Mouse (Mus musculus) cortical plate, adult 2 months (tissue): ENCODE measurements around the gene Veph1. TPM values are rescaled to one million over a fixed set of nuclear protein-coding genes. Genes with fewer than 3 reads are reported as not detected.
"Not testable (repeated sequence)": the region's sequence is repeated elsewhere in the genome, so short reads cannot be mapped to it uniquely, and the experiment has no call there.

Source experiments
- H3K27ac ChIP-seq: fragments of 200-500 bp; 2 replicates; pipeline ENCODE4 v1.5.1; 2012; ENCODE audit warnings: low read length, control low read depth, inconsistent platforms; ENCODE audit not compliant: insufficient read depth
- H3K4me1 ChIP-seq: fragments of 200-500 bp; 2 replicates; pipeline ENCODE4 v1.6.1; 2011; ENCODE audit warnings: low read length; ENCODE audit not compliant: control insufficient read depth, insufficient read depth
- H3K4me3 ChIP-seq: fragments of 200-500 bp; 2 replicates; pipeline ENCODE4 v1.5.1; 2011; ENCODE audit warnings: mild to moderate bottlenecking, low read length, control low read depth; ENCODE audit not compliant: insufficient read depth
- CTCF ChIP-seq: fragments of 200-500 bp; IDR thresholded peaks from 2 replicates; pipeline ENCODE4 v1.5.1; 2011; ENCODE audit warnings: mild to moderate bottlenecking, control low read depth, low read length; ENCODE audit not compliant: insufficient read depth; ENCODE audit errors: extremely low read depth
- POLR2A ChIP-seq: fragments of 200-500 bp; IDR thresholded peaks from 2 replicates; pipeline ENCODE4 v1.6.1; 2011; ENCODE audit warnings: mild to moderate bottlenecking, low read length, control low read depth; ENCODE audit not compliant: insufficient read depth; ENCODE audit errors: extremely low read depth
- polyA plus RNA-seq: library from polyadenylated mRNA; depleted of rRNA; stranded (reverse); fragments of >200 nt; gene quantifications from 2 replicates; pipeline ENCODE4 v1.2.3, GENCODE M21; 2012

The Veph1 gene
- polyA plus RNA-seq, 1 experiment = 0.04 TPM

DNA sequence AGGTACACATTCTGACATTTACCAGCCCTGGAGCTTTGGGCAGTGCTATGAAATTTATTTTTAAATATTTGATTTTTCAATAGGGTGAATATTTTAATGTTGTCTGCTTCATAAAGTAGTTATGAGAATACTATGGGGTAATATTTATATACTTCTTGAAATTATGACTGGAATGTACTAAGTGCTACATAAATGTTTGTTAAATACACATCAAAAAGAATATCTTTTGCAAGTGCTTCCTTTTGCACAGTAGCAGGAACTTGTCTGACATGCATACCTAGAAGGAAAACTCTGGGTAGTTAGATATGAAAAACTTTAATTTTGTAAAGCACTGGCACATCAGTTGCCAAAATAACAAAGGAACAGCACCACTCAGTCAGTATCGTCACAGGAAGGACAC is 13.9 kb upstream of the Veph1 start:
- Histone ChIP-seq H3K4me1 (no peaks in the 10 kb centered on the region), H3K4me3 (no peak overlapping the region), H3K27ac (no peak overlapping the region)
- TF ChIP-seq CTCF (no peak), POLR2A (no peak)

DNA sequence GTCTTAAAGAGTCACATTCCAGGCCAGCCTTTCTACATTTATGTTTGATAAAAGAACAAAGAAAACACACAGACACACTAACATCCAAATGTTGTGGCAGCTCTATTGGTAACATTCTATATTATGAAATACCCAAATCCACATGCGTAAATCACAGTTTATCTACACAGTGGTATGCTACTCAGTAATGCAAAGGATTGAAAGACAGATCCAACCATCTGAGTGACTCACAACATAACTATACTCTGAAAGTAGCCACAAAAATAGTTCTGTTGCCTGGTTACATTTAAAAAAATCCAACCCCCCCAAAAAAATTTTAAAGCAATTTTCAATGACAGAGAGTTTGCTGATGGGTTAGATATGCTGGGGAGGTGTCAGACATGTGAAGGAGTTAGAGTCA is 12.9 kb upstream of the Veph1 start:
- TF ChIP-seq POLR2A = no peak
- TF ChIP-seq CTCF = no peak
- Histone ChIP-seq H3K4me3 (no peak overlapping the region), H3K27ac (no peak overlapping the region), H3K4me1 (no peaks in the 10 kb centered on the region)

DNA sequence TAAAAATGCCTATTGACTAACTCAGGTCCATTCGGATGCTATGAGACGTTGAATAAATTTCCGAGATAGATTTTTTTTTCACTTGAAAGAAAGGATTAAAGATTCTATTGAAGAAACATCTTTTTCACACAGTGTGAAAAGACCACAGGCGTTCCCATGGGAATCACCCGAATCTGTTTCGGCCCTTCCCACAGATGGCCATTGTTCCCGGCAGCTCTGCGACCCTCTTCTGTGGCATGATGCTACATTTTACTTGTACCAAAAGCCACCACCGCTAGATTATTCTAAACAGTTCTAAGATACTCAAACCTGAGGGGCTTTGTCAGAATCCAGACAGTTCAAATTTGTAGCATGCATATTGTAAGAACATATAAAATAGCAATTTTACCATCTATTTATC is 1.4 kb downstream of the Veph1 start:
- H3K4me3 ChIP-seq = no peak overlapping the region
- no peak for TF ChIP-seq CTCF
- TF ChIP-seq POLR2A = no peak
- H3K27ac ChIP-seq = no peak overlapping the region
- no peaks in the 10 kb centered on the region for H3K4me1 ChIP-seq

DNA sequence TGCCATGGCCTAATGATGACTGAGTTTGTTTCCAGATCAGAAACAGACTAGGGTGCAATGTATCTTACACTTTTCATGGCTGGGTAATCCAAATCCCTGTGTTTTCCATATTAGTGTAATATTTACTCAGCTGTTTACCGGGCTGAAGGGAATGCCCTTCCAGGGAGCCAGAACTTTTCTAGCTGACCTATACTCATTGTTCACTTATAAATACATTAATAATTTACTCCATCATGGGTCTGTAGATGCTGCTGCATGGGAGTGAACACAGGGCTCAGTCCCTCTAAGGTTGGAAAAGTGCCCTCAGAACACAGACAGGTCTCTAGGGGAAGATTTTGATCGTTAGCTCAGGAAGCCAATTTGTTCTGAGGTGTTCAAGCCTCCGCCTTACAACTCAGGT is 1.9 kb downstream of the Veph1 start:
- H3K4me1 ChIP-seq = no peaks in the 10 kb centered on the region
- TF ChIP-seq POLR2A = no peak
- no peak for TF ChIP-seq CTCF
- no peak overlapping the region for H3K4me3 ChIP-seq
- H3K27ac ChIP-seq = no peak overlapping the region

DNA sequence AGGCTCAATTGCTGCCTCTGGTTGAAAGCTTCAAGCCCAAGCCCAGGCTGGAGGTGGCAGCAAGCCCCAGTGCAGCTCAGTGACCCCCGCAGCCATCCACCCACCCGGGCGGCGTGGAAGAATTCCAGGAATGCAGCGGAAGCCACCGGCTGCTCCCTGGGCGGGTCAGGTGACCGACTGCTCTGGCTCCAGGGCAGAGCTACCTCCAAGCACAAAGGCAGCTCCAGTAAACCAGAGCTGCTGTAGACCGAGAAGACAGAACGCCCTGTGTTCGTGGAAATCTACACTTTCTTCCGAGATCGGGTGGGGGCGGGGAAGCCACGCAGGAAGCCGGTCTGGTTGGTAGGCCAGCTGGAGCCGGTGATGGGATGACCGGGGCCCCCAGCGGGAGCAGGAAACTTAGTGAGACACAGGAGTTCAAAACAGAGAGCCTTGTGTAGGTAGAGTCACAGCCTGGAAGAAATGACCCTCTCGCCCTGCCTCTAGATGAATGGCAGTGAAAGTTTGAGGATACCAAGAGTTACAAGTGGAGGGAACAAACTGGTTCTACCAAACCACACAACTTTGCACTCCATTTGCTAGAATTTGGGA is 4.2 kb downstream of the Veph1 start:
- Histone ChIP-seq H3K4me1 (no peaks in the 10 kb centered on the region), H3K4me3 (no peak overlapping the region), H3K27ac (no peak overlapping the region)
- TF ChIP-seq CTCF (no peak), POLR2A (no peak)

DNA sequence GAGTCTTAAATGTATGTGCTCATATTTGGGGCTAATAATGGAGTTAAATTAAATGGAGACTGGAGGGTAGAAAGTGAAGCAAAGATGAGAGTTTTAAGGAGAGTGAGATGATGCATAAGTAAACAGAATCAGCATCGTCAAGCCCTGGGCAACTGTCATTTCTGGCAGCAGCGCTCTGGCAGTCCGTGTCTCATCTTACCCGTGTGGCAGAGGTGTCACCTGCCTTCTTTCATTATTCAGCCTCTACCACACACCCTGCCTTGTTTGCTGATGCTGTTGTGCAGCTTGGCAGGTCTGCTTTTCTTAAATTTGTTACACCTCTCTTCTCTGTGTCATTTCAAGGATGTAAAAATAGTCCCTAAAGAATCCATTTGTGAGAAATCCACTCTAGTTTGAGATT is 33.4 kb downstream of the Veph1 start:
- TF ChIP-seq CTCF = no peak
- no peaks in the 10 kb centered on the region for H3K4me1 ChIP-seq

DNA sequence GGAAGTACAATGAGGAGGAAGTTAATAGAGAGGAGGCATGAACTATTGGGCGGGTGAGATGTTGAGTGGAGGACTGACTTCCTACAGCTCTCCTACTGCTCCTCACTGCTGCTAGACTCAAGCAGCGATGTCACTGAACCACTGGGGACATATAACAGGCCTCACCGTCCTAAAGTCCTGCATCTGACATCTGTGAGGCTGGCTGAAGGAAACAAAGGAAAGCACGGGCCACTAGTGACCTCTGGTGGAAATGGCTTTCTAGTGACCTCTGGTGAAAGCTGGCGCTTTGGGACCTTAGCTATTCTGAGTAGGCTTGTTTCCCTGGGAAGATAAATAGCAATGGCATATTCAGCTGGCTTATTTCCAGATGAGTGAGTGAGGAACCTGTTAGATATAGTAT is 34.3 kb downstream of the Veph1 start:
- H3K27ac ChIP-seq = no peak overlapping the region
- H3K4me3 ChIP-seq = no peak overlapping the region
- no peaks in the 10 kb centered on the region for H3K4me1 ChIP-seq
- TF ChIP-seq CTCF = no peak
- no peak for TF ChIP-seq POLR2A

More for the DNA sequence above, 33.4 kb downstream of the Veph1 start:
- Histone ChIP-seq H3K27ac (no peak overlapping the region), H3K4me3 (no peak overlapping the region)

DNA sequence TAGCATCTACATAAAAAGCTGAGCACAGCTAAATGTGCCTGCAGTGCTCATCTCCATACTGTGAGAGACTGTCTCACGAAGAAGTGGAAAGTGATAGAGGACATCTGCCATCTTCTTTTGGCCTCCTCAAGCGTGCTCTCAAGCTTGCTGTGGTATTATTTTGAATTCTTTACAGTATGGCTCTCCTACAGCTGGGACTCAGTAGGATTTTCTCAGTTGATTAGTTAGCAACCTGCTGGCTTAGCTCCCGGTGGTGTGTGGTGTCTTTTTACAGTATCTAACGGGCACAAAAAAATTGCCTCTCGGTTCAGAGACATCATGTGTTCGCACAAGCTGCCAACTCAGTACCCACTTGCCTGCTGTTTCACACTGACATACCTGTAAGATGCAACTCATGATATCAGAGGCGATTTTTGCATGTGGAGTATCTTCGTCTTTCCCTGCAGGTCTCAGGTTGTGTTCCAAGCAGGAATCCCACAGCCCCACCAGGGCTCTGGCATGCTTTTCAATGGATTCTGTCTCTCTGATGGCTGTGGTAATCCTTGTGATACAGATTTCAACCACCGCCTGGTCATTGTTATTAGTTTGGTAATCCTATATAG is 42.0 kb downstream of the Veph1 start:
- Histone ChIP-seq H3K4me1 (no peaks in the 10 kb centered on the region), H3K27ac (no peak overlapping the region), H3K4me3 (no peak overlapping the region)
- TF ChIP-seq POLR2A = no peak
- no peak for TF ChIP-seq CTCF

DNA sequence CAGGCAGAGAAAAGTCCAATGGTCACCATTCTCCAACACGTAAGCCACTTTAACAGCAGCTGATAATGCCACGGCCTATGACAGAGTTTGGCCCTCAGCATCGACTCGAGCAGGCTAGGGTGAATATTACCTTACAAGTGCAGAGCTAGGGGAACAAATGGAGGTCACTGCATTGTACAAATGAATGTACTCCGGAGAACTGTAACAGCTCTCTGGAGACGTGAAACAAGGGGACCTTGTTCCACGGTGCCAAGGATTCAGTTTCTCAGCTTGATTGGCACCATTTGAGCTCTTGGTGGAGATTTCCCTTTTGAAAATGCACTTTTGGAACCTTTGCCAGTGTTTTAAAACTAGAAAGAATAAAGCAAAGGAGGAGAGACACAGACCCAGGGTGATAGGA is 44.8 kb downstream of the Veph1 start:
- Histone ChIP-seq H3K4me1 (no peaks in the 10 kb centered on the region), H3K4me3 (no peak overlapping the region), H3K27ac (no peak overlapping the region)
- TF ChIP-seq POLR2A (no peak), CTCF (no peak)

DNA sequence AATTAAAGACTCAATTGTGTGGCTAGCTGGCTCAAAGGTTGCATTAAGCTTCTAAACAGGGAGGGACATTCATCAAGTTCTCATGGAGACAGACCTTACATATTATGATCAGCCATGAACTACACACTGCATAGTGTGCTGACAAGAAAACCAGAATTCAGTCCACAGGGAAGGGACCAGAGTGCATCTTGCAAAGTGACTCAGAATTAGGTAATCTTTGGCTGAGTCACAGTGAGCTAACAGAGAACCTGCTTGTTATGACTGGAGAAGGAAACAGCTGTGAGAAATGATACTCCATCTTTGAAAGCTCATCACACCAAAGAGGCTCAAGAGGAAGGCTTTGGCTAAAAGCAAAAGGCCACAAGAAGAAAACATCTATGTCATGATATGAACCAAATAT is 56.2 kb downstream of the Veph1 start:
- Histone ChIP-seq H3K4me3 (no peak overlapping the region), H3K4me1 (no peaks in the 10 kb centered on the region; the same call in 1 of the 2 replicates), H3K27ac (no peak overlapping the region)
- TF ChIP-seq POLR2A (no peak), CTCF (no peak)

DNA sequence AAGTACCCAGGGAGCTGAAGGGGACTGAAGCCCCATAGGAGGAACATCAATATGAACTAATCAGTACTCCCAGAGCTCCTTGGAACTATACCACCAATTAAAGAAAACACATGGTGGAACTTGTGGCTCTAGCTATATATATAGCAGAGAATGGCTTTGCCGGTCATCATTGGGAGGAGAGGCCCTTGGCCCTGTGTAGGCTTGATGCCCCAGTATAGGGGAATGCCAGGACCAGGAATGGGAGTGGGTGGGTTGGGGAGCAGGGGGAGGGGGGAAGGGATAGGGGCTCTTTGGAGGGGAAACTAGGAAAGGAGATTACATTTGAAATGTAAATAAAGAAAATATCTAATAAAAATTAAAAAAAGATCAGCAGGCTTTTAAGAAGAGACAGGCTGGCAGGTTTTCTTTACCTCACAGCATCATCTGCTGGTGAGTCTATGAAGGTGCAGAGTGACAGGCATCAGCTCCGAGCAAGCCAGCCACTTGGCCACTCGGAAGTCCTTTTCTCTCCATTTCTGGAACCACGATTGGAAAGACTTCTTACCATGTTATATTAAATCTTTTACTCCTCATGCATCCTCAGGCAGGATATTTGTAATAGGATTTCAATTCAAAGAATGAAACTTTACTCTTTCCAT is 60.3 kb downstream of the Veph1 start:
- H3K4me3 ChIP-seq, H3K4me1 ChIP-seq, H3K27ac ChIP-seq: not testable (repeated sequence)
- peak; percentile 82 for TF ChIP-seq CTCF
